Mouse (Mus musculus): ENCODE measurements around the gene Fgfr2. TPM values are rescaled to one million over a fixed set of nuclear protein-coding genes. Genes with fewer than 3 reads are reported as not detected.

The Fgfr2 gene
- polyA plus RNA-seq, 1 experiment, result 59.9 TPM

DNA sequence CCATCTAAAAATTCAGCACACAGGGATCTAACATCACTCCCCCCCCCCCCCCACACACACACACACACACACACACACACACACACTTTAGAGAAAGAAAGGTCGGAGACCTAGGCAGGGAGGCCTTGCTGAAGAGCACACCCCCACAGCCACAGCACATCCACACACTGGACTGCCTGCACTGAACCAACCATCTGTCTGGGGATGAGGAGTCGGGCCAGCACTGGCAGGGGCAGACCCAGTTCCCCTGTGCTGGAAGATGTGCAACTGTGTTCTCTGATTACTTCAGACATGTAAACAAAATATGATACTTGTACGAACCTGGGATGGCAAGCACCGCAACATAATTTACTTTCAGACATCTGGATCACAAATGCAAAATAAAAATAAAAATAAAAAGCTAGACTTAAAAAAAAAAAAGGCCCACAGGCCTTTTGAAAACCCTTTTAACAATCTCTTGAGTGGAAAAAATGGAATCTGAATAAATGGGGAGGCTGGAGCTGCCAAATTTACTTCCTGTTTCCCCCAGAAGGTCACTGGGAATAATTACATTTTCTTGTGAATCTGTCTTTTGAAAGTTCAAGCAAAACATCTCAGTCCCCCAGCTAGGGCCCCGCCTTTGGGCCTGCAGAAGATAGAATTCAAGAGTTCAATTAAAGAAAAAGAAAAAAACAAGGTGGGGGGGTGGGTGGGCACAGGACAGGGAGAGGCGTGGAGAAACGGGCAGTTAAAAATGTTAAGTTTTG lies 314.9 kb downstream of the Fgfr2 start:
- peaks cover 3% of the 10 kb centered on the region; the same call in 1 of the 2 replicates for H3K4me1 ChIP-seq (ENCODE audit: control insufficient read depth, insufficient read depth, low read length)

DNA sequence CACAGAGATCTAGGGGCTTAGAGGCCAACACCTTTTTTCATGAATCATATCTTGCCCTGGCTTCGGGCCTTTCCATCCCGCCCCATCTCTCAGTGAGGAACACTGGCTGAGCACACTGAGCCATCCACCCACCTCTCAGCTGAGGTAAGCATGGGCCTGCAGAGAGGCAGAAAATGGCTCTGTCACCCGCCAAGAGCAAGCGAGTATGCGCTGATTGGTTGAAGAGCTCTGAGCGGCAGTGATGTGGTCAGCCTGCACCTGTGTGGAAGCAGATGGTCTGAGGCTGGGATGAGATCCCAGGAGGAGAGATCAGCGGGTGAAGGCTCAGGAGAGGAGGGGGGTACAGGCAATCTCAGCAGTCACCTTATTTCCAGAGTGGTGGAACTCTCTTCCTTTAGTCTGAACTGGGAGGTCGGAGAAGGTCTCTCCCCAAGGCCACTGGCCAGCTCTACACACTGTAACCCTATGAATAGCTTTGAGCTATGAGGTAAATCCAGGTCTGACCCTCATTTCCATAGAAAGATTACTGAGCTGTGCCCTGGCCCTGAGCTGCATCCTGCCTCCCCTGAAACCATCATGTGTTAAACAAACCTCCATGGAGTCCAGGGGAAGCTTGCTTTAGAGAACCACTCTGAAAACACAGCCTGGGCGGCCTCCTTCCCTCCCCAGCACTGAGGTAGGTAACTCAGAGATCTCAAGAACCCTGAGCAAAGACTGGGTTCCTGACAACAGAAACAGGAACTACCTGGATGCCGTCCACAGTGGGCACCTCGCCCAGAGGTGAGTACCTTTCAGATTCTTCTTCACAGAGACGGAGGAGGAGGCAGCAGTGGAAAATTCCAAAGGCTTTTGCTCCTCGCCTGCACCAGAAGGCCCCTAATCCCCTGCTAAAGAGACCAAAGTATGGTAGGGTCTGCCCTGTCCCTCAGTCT lies 316.0 kb downstream of the Fgfr2 start:
- peaks cover 3% of the 10 kb centered on the region; the same call in 1 of the 2 replicates for H3K4me1 ChIP-seq (ENCODE audit: control insufficient read depth, insufficient read depth, low read length)
- H3K4me3 ChIP-seq (ENCODE audit: insufficient read depth, low read length), result no peak overlapping the region
- H3K27ac ChIP-seq (ENCODE audit: insufficient read depth, low read length), result no peak overlapping the region
- TF ChIP-seq CTCF (IDR thresholded peaks at IDR 0.05; ENCODE audit: borderline replicate concordance, insufficient read depth, low read length) (no peak), POLR2A (IDR thresholded peaks at IDR 0.05; ENCODE audit: low read depth, low read length) (no peak)

More for the DNA sequence above, 314.9 kb downstream of the Fgfr2 start:
- H3K4me3 ChIP-seq (ENCODE audit: insufficient read depth, low read length), result no peak overlapping the region
- no peak for TF ChIP-seq POLR2A (IDR thresholded peaks at IDR 0.05; ENCODE audit: low read depth, low read length)
- no peak for TF ChIP-seq CTCF (IDR thresholded peaks at IDR 0.05; ENCODE audit: borderline replicate concordance, insufficient read depth, low read length)
- H3K27ac ChIP-seq (ENCODE audit: insufficient read depth, low read length), result no peak overlapping the region

GRCm38 (mm10) chr7:132806286-132806685 lies 316.9 kb downstream of the Fgfr2 start:
- H3K4me1 ChIP-seq (ENCODE audit: control insufficient read depth, insufficient read depth, low read length), result peaks cover 3% of the 10 kb centered on the region; the same call in 1 of the 2 replicates
- no peak overlapping the region for H3K27ac ChIP-seq (ENCODE audit: insufficient read depth, low read length)
- TF ChIP-seq CTCF (IDR thresholded peaks at IDR 0.05; ENCODE audit: borderline replicate concordance, insufficient read depth, low read length), result no peak
- no peak for TF ChIP-seq POLR2A (IDR thresholded peaks at IDR 0.05; ENCODE audit: low read depth, low read length)
- H3K4me3 ChIP-seq (ENCODE audit: insufficient read depth, low read length), result no peak overlapping the region

DNA sequence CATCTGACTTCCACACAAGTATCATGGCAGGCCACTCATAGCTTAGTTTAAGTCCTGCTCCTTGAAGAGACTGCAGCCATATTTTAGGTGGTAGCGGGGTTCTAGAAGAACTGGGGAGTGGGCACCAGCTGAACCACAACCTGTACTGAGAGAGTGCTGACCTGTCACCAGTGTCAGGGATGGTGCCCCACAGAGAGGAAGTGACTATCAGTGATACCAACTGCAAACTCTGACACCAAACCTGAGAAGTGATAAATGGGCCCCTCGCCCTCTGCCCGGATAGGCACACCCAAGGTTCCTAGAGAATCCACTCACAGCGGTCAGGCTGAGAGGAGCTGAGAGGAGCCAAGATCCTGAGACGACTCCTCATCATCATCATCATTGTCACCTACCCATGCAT lies 318.2 kb downstream of the Fgfr2 start:
- Histone ChIP-seq H3K4me1 (ENCODE audit: control insufficient read depth, insufficient read depth, low read length) (peaks cover 3% of the 10 kb centered on the region; the same call in 1 of the 2 replicates), H3K27ac (ENCODE audit: insufficient read depth, low read length) (no peak overlapping the region), H3K4me3 (ENCODE audit: insufficient read depth, low read length) (no peak overlapping the region)
- TF ChIP-seq CTCF (IDR thresholded peaks at IDR 0.05; ENCODE audit: borderline replicate concordance, insufficient read depth, low read length), result no peak
- no peak for TF ChIP-seq POLR2A (IDR thresholded peaks at IDR 0.05; ENCODE audit: low read depth, low read length)

GRCm38 (mm10) chr7:132804461-132804860 lies 318.7 kb downstream of the Fgfr2 start:
- H3K4me1 ChIP-seq (ENCODE audit: control insufficient read depth, insufficient read depth, low read length), result no peaks in the 10 kb centered on the region
- H3K27ac ChIP-seq (ENCODE audit: insufficient read depth, low read length), result no peak overlapping the region
- no peak overlapping the region for H3K4me3 ChIP-seq (ENCODE audit: insufficient read depth, low read length)
- TF ChIP-seq CTCF (IDR thresholded peaks at IDR 0.05; ENCODE audit: borderline replicate concordance, insufficient read depth, low read length) (no peak), POLR2A (IDR thresholded peaks at IDR 0.05; ENCODE audit: low read depth, low read length) (no peak)

DNA sequence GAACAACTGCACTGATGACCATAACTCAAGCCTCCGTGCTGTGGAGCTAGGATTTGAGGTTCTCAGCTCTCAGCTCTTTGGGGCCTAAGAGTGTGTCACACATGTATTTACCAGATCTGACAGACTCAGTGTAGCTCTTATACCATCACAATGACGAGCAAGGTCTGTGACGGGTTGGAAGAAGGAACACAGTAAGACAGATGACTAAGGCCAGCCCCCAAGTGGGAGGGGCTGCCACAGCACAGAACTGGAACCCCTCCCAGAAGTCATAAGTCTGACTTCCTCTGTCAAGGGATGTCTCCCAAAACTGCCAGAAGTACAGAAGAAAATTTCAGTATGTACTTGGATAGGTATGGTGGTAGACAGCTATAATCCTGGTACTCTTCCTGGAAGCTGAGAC lies 319.2 kb downstream of the Fgfr2 start:
- TF ChIP-seq POLR2A (IDR thresholded peaks at IDR 0.05; ENCODE audit: low read depth, low read length) (no peak), CTCF (IDR thresholded peaks at IDR 0.05; ENCODE audit: borderline replicate concordance, insufficient read depth, low read length) (no peak)
- H3K4me3 ChIP-seq (ENCODE audit: insufficient read depth, low read length), result no peak overlapping the region
- H3K4me1 ChIP-seq (ENCODE audit: control insufficient read depth, insufficient read depth, low read length), result no peaks in the 10 kb centered on the region

GRCm38 (mm10) chr7:132803336-132803735 lies 319.8 kb downstream of the Fgfr2 start:
- no peak for TF ChIP-seq CTCF (IDR thresholded peaks at IDR 0.05; ENCODE audit: borderline replicate concordance, insufficient read depth, low read length)
- no peak for TF ChIP-seq POLR2A (IDR thresholded peaks at IDR 0.05; ENCODE audit: low read depth, low read length)
- no peaks in the 10 kb centered on the region for H3K4me1 ChIP-seq (ENCODE audit: control insufficient read depth, insufficient read depth, low read length)

More for the DNA sequence above, 319.2 kb downstream of the Fgfr2 start:
- no peak overlapping the region for H3K27ac ChIP-seq (ENCODE audit: insufficient read depth, low read length)

GRCm38 (mm10) chr7:132802691-132803090 lies 320.5 kb downstream of the Fgfr2 start:
- no peak for TF ChIP-seq POLR2A (IDR thresholded peaks at IDR 0.05; ENCODE audit: low read depth, low read length)
- TF ChIP-seq CTCF (IDR thresholded peaks at IDR 0.05; ENCODE audit: borderline replicate concordance, insufficient read depth, low read length), result no peak
- Histone ChIP-seq H3K4me3 (ENCODE audit: insufficient read depth, low read length) (no peak overlapping the region), H3K27ac (ENCODE audit: insufficient read depth, low read length) (no peak overlapping the region), H3K4me1 (ENCODE audit: control insufficient read depth, insufficient read depth, low read length) (no peaks in the 10 kb centered on the region)

More at GRCm38 (mm10) chr7:132803336-132803735, 319.8 kb downstream of the Fgfr2 start:
- Histone ChIP-seq H3K4me3 (ENCODE audit: insufficient read depth, low read length) (no peak overlapping the region), H3K27ac (ENCODE audit: insufficient read depth, low read length) (no peak overlapping the region)

DNA sequence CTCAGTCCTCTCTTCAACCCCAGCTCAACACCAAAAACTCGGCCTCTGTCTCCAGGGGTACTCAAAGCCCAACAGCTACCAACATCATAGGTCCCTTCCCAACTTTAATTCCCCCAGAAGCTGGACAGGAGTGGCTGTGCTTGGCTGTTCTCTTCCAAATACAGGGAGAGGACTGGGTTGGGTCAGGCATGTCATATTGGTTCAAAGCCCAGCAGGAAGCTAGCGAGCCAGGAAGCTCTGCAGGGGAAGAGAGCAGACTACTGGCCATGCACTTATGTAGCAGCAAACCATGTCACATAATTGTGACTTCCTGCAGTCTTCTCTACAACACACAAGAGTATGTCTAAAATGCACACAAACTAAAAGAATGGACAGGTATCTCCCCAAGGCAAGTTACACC lies 321.1 kb downstream of the Fgfr2 start:
- Histone ChIP-seq H3K27ac (ENCODE audit: insufficient read depth, low read length) (no peak overlapping the region), H3K4me1 (ENCODE audit: control insufficient read depth, insufficient read depth, low read length) (no peaks in the 10 kb centered on the region), H3K4me3 (ENCODE audit: insufficient read depth, low read length) (no peak overlapping the region)
- TF ChIP-seq CTCF (IDR thresholded peaks at IDR 0.05; ENCODE audit: borderline replicate concordance, insufficient read depth, low read length), result no peak
- TF ChIP-seq POLR2A (IDR thresholded peaks at IDR 0.05; ENCODE audit: low read depth, low read length), result no peak
